8 mouse cellular contexts compared by ENCODE assay signal in the genomic region with DNA sequence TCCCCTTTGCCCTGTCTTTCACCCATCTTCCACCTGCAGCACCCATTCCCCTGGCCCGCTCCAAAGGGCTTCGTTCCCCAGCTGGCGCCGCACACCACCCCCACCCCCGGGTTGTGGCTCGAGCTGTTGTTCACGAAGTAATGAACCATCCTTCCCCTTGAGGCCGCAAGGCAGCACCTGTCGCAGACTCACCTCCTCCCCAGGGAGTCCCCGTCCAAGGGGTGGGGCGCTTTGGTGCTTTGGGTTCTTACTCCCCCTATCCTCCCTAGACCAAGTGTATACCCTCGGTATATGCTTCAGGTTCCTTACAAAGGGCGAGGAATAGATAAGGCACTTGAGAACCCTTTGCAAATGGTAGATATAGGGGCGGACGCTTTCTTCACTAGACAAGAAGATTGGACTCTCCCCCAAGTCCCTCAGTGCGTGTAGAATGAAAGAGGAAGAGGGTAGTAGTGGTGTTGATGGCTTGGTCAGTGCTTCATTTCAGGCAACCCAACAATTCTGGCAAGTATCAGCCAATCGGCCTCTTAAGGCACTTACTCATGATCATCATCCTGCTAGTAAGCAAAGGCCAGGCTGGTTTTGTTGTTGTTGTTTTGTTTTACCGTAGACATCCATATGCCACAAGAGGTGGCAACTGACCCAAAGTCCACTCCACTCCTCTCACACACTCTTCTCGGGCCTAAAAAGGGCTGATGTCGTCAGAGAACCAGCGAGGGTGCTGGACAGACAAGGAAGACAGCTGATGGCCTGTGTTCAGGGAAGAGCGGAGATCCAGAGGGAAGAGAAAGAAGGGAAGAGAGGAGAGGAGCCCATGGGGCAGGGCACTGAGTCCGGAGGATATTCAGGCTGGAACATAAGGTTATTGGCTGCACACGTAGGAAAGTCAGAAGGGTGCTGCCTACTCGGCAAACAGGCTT. TPM values are rescaled to one million over a fixed set of nuclear protein-coding genes. Genes with fewer than 3 reads are reported as not detected.
DNase-seq lines count a peak whose midpoint lies in the region; ATAC-seq lines count a peak whose summit lies in the region.

No protein-coding gene starts in this region.

- H3K4me1 ChIP-seq in limb, embryonic 12.5 days (replicated peaks), result peaks cover 53% of the 10 kb centered on the region
- H3K4me1 ChIP-seq in midbrain, embryonic 14.5 days (ENCODE audit: control insufficient read depth, insufficient read depth, low read length), result peaks cover 36% of the 10 kb centered on the region

- H3K9ac ChIP-seq in limb, embryonic 12.5 days (replicated peaks), result no peak overlapping the region
- no peak overlapping the region for H3K9ac ChIP-seq in midbrain, embryonic 14.5 days (replicated peaks; ENCODE audit: low read length)

- ATAC-seq in limb, embryonic 12.5 days (ENCODE audit: insufficient number of reproducible peaks, insufficient read depth, low FRiP score, low TSS enrichment, low read depth), result no peak
- no peak for ATAC-seq in midbrain, embryonic 14.5 days (ENCODE audit: low FRiP score, low TSS enrichment)
- no peak for ATAC-seq in frontal cortex, adult (ENCODE audit: low TSS enrichment)

- peak; percentile 26 for DNase-seq in gastrocnemius, adult 18-20 months (ENCODE audit: low spot score)
- no peak for DNase-seq in gastrocnemius, postnatal 4 days (ENCODE audit: low spot score in 2 of 2)
- DNase-seq in NIH3T3 (ENCODE audit: low read depth), result peak; percentile 24
- DNase-seq in heart, adult 8-10 months (ENCODE audit: low spot score), result peak; percentile 20
- DNase-seq in midbrain, embryonic 14.5 days, result peak; percentile 29
- DNase-seq in thymus, postnatal 0 days (ENCODE audit: low spot score), result peak; percentile 69

- H3K4me3 ChIP-seq in limb, embryonic 12.5 days (replicated peaks), result peak overlapping the region; percentile 74
- peak overlapping the region; percentile 40 for H3K4me3 ChIP-seq in midbrain, embryonic 14.5 days (replicated peaks; ENCODE audit: low read depth, low read length)

- WGBS in limb, embryonic 12.5 days, result 40% methylated on average over 25 of the region's 25 CpGs
- 41% methylated on average over 25 of the region's 25 CpGs for WGBS in midbrain, embryonic 14.5 days

- H3K27me3 ChIP-seq in limb, embryonic 12.5 days, result peaks cover 41% of the 10 kb centered on the region
- H3K27me3 ChIP-seq in midbrain, embryonic 14.5 days (ENCODE audit: control insufficient read depth, insufficient read depth, low read length), result peaks cover 37% of the 10 kb centered on the region

- H3K9me3 ChIP-seq in limb, embryonic 12.5 days, result no peaks in the 10 kb centered on the region
- H3K9me3 ChIP-seq in midbrain, embryonic 14.5 days (ENCODE audit: control insufficient read depth, low read length), result no peaks in the 10 kb centered on the region

- H3K27ac ChIP-seq in limb, embryonic 12.5 days, result no peak overlapping the region
- H3K27ac ChIP-seq in midbrain, embryonic 14.5 days (replicated peaks; ENCODE audit: low read depth, low read length), result no peak overlapping the region

- H3K4me2 ChIP-seq in limb, embryonic 12.5 days, result peak overlapping the region; percentile 89
- peak overlapping the region; percentile 99 for H3K4me2 ChIP-seq in midbrain, embryonic 14.5 days (ENCODE audit: low read length)

- peaks cover 16% of the 10 kb centered on the region for H3K36me3 ChIP-seq in limb, embryonic 12.5 days
- H3K36me3 ChIP-seq in midbrain, embryonic 14.5 days (ENCODE audit: control insufficient read depth, insufficient read depth, low read length), result no peaks in the 10 kb centered on the region

RNA-seq across cellular contexts. Expression of a gene that starts 4.4 kb away (rescaled TPM):
- 10 to 100 TPM; 32.6 to 40.7 TPM for total RNA-seq in gastrocnemius, adult 18-20 months (2021)
- 10 to 100 TPM; 87.9 to 88.1 TPM for total RNA-seq in gastrocnemius, postnatal 4 days (2021)
- total RNA-seq in heart, adult 8-10 months (2022), result 10 to 100 TPM; 84.0 to 98.9 (median 92.7) TPM
- 24.2 and 28.2 TPM in 2 replicates for polyA plus RNA-seq in limb, embryonic 12.5 days (2016; fragmentation: Nextera tagmentation; extraction: Ambion mirVana)
- polyA plus RNA-seq in midbrain, embryonic 14.5 days (2014; fragmentation: Nextera tagmentation; extraction: Ambion mirVana), result 4.2 and 5.2 TPM in 2 replicates
- polyA plus RNA-seq in thymus, postnatal 0 days (2015; fragmentation: Nextera tagmentation; extraction: Ambion mirVana), result 16.1 and 19.0 TPM in 2 replicates

RNA-seq across cellular contexts. Expression of a gene that starts 23.9 kb away (rescaled TPM):
- 10 to 100 TPM; 24.6 to 25.0 TPM for total RNA-seq in gastrocnemius, adult 18-20 months (2021)
- 10 to 100 TPM; 26.7 to 28.4 TPM for total RNA-seq in gastrocnemius, postnatal 4 days (2021)
- total RNA-seq in heart, adult 8-10 months (2022), result 10 to 100 TPM; 29.3 to 34.3 (median 32.3) TPM
- polyA plus RNA-seq in limb, embryonic 12.5 days (2016; fragmentation: Nextera tagmentation; extraction: Ambion mirVana), result 18.6 and 20.1 TPM in 2 replicates
- 49.2 and 53.0 TPM in 2 replicates for polyA plus RNA-seq in midbrain, embryonic 14.5 days (2014; fragmentation: Nextera tagmentation; extraction: Ambion mirVana)
- polyA plus RNA-seq in thymus, postnatal 0 days (2015; fragmentation: Nextera tagmentation; extraction: Ambion mirVana), result 56.9 and 63.9 TPM in 2 replicates

RNA-seq across cellular contexts. Expression of a gene that starts 24.3 kb away (rescaled TPM):
- total RNA-seq in gastrocnemius, adult 18-20 months (2021), result 10 to 100 TPM; 50.3 to 60.6 TPM
- total RNA-seq in gastrocnemius, postnatal 4 days (2021), result 10 to 100 TPM; 67.5 to 76.6 TPM
- total RNA-seq in heart, adult 8-10 months (2022), result 10 to 100 TPM; 73.0 to 84.5 (median 75.2) TPM
- polyA plus RNA-seq in limb, embryonic 12.5 days (2016; fragmentation: Nextera tagmentation; extraction: Ambion mirVana), result 134 and 135 TPM in 2 replicates
- 83.7 and 114 TPM in 2 replicates for polyA plus RNA-seq in midbrain, embryonic 14.5 days (2014; fragmentation: Nextera tagmentation; extraction: Ambion mirVana)
- 58.0 and 64.6 TPM in 2 replicates for polyA plus RNA-seq in thymus, postnatal 0 days (2015; fragmentation: Nextera tagmentation; extraction: Ambion mirVana)

Comparison
In these comparisons a context has a peak if more than half of its experiments do, and no peak if none do; other contexts are left out.
1. DNase-seq: peak in gastrocnemius, adult 18-20 months (single experiment), NIH3T3 (single experiment), heart, adult 8-10 months (single experiment), midbrain, embryonic 14.5 days (single experiment) and thymus, postnatal 0 days (single experiment); none in gastrocnemius, postnatal 4 days (0 of 2).